Comparison of ENCODE assay signal across 1 mouse cellular context in the genomic region with DNA sequence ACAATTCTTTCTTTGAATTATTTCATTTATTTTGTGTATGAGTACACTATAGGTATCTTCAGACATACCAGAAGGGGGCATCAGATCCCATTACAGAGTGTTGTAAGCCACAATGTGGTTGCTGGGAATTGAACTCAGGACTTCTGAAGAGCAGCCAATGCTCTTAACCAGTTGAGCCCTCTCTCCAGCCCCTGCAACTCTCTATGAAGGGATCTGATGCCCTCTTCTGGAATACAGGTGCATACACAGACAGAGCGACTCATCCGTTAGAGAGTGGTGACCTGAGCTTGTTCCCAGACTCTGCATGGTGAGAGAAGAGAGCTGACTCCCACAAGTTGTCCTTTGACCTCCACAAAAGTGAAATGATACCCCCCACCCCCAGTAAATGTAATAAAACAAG.
TF ChIP-seq lines count a peak whose summit lies in the region.

No protein-coding gene starts in this region.

TF ChIP-seq in MEL, 35 proteins besides CTCF, POLR2A, EP300 and RAD21:
- TF ChIP-seq RCOR1 (IDR thresholded peaks at IDR 0.05; ENCODE audit: low read depth, low read length) (no peak), UBTF (IDR thresholded peaks at IDR 0.05; ENCODE audit: borderline replicate concordance, insufficient read depth, low read depth, low read length) (no peak), ETS1 (IDR thresholded peaks at IDR 0.05; ENCODE audit: low read depth, low read length) (no peak), MYB (IDR thresholded peaks at IDR 0.05; ENCODE audit: low read depth, low read length) (no peak), TAL1 (IDR thresholded peaks at IDR 0.05; ENCODE audit: low read length) (no peak), ZC3H11A (IDR thresholded peaks at IDR 0.05; ENCODE audit: low read depth, low read length) (peak; percentile 24; the same call in 1 of the 2 replicates), POLR2AphosphoS5 (IDR thresholded peaks at IDR 0.05; ENCODE audit: borderline replicate concordance, low read depth, low read length) (no peak), SIN3A (IDR thresholded peaks at IDR 0.05; ENCODE audit: low read length) (no peak), USF2 (IDR thresholded peaks at IDR 0.05; ENCODE audit: borderline replicate concordance in 1 of 2, insufficient read depth in 1 of 2, low read depth in 1 of 2, low read length in 2 of 2) (no peak), JUND (IDR thresholded peaks at IDR 0.05; ENCODE audit: low read depth, low read length) (no peak), CHD1 (IDR thresholded peaks at IDR 0.05; ENCODE audit: low read depth, low read length) (no peak), E2F4 (IDR thresholded peaks at IDR 0.05; ENCODE audit: borderline replicate concordance, low read depth, low read length) (no peak), NRF1 (IDR thresholded peaks at IDR 0.05; ENCODE audit: insufficient read depth, low read depth, low read length, poor library complexity, severe bottlenecking) (no peak), NELFE (IDR thresholded peaks at IDR 0.05; ENCODE audit: low read depth, low read length) (no peak), TBP (IDR thresholded peaks at IDR 0.05; ENCODE audit: low read depth, low read length) (0 out of 2 replicates have a peak, but pooled peaks have one; percentile 22), ELF1 (IDR thresholded peaks at IDR 0.05; ENCODE audit: low read depth, low read length) (no peak), POLR2AphosphoS2 (IDR thresholded peaks at IDR 0.05; ENCODE audit: low read length) (no peak), MXI1 (IDR thresholded peaks at IDR 0.05; ENCODE audit: low read depth, low read length) (no peak), ZNF384 (IDR thresholded peaks at IDR 0.05; ENCODE audit: low read depth, low read length) (no peak; the same call in 1 of the 2 replicates), ZKSCAN1 (IDR thresholded peaks at IDR 0.05; ENCODE audit: low read depth, low read length) (no peak), SMC3 (IDR thresholded peaks at IDR 0.05; ENCODE audit: low read depth, low read length) (peak; percentile 49)
